Comparison of ENCODE assay signal across 8 mouse cellular contexts in genomic region chr4:114406355-114407101, GRCm38 (mm10). TPM values are rescaled to one million over a fixed set of nuclear protein-coding genes. Genes with fewer than 3 reads are reported as not detected.
DNase-seq lines count a peak whose midpoint lies in the region; ATAC-seq and TF ChIP-seq lines count a peak whose summit lies in the region.

Gene Trabd2b (plus strand): TSS chr4:114406724.

- H3K27ac ChIP-seq in liver, adult 2 months (replicated peaks; ENCODE audit: insufficient read depth, low read depth, low read length) = no peak within 1 kb of the TSS
- no peak within 1 kb of the TSS; the same call in 1 of the 2 replicates for H3K27ac ChIP-seq in bone marrow, adult 2 months (ENCODE audit: control insufficient read depth, insufficient read depth, low read depth, low read length, poor library complexity)
- H3K27ac ChIP-seq in heart, embryonic 12.5 days (ENCODE audit: poor library complexity, severe bottlenecking) = peak within 1 kb of the TSS; percentile 65; the same call in 1 of the 2 replicates
- peak within 1 kb of the TSS; percentile 94 for H3K27ac ChIP-seq in kidney, embryonic 15.5 days
- H3K27ac ChIP-seq in midbrain, embryonic 15.5 days = peak within 1 kb of the TSS; percentile 69

- H3K9ac ChIP-seq in liver, adult 2 months (ENCODE audit: low read depth, low read length) = peak within 1 kb of the TSS; percentile 79
- peak within 1 kb of the TSS; percentile 80 for H3K9ac ChIP-seq in heart, embryonic 12.5 days
- peak within 1 kb of the TSS; percentile 75 for H3K9ac ChIP-seq in kidney, embryonic 15.5 days
- H3K9ac ChIP-seq in midbrain, embryonic 15.5 days = peak within 1 kb of the TSS; percentile 59

- H3K4me2 ChIP-seq in heart, embryonic 12.5 days = peak within 1 kb of the TSS; percentile 93
- peak within 1 kb of the TSS; percentile 97 for H3K4me2 ChIP-seq in kidney, embryonic 15.5 days
- H3K4me2 ChIP-seq in midbrain, embryonic 15.5 days = peak within 1 kb of the TSS; percentile 100

- peak within 1 kb of the TSS; percentile 52 for H3K4me3 ChIP-seq in liver, adult 2 months (ENCODE audit: insufficient read depth, low read depth, low read length)
- peak within 1 kb of the TSS; percentile 1 for H3K4me3 ChIP-seq in bone marrow, adult 2 months (replicated peaks; ENCODE audit: control insufficient read depth, low read depth, low read length)
- peak within 1 kb of the TSS; percentile 76 for H3K4me3 ChIP-seq in heart, embryonic 12.5 days
- H3K4me3 ChIP-seq in kidney, embryonic 15.5 days (replicated peaks) = peak within 1 kb of the TSS; percentile 83
- peak within 1 kb of the TSS; percentile 81 for H3K4me3 ChIP-seq in midbrain, embryonic 15.5 days

- H3K79me2 ChIP-seq in liver, adult 2 months (ENCODE audit: control insufficient read depth, insufficient read depth, low read length) = no peaks in the 10 kb centered on the region

- peaks cover 7% of the 10 kb centered on the region; the same call in 1 of the 2 replicates for H3K27me3 ChIP-seq in liver, adult 2 months (ENCODE audit: control insufficient read depth, insufficient read depth, low read length)
- H3K27me3 ChIP-seq in heart, embryonic 12.5 days (replicated peaks) = peaks cover 84% of the 10 kb centered on the region
- peaks cover 43% of the 10 kb centered on the region for H3K27me3 ChIP-seq in kidney, embryonic 15.5 days
- H3K27me3 ChIP-seq in midbrain, embryonic 15.5 days (replicated peaks) = peaks cover 25% of the 10 kb centered on the region

- WGBS in liver, adult 2 months = 4% methylated on average over 58 of the region's 61 CpGs
- WGBS in bone marrow, adult 2 months = 7% methylated on average over 61 of the region's 61 CpGs
- 1% methylated on average over 61 of the region's 61 CpGs for WGBS in heart, embryonic 12.5 days
- WGBS in kidney, embryonic 15.5 days = under 1% methylated on average over 55 of the region's 61 CpGs
- WGBS in midbrain, embryonic 15.5 days = under 1% methylated on average over 53 of the region's 61 CpGs

- no peaks in the 10 kb centered on the region for H3K9me3 ChIP-seq in heart, embryonic 12.5 days (replicated peaks)
- no peaks in the 10 kb centered on the region for H3K9me3 ChIP-seq in kidney, embryonic 15.5 days (replicated peaks)
- H3K9me3 ChIP-seq in midbrain, embryonic 15.5 days = no peaks in the 10 kb centered on the region

- DNase-seq in liver, adult 2 months (ENCODE audit: extremely low read depth, low read depth, low spot score) = no peak
- DNase-seq in liver = no peak
- no peak for DNase-seq in layer of hippocampus, adult 9-11 months
- no peak for DNase-seq in urinary bladder, postnatal 14 days (ENCODE audit: low spot score)

- peak; percentile 40; the same call in 1 of the 2 replicates for ATAC-seq in heart, embryonic 12.5 days (ENCODE audit: insufficient number of reproducible peaks, low FRiP score)
- peak; percentile 19; the same call in 1 of the 2 replicates for ATAC-seq in kidney, embryonic 15.5 days (replicated peaks; ENCODE audit: low FRiP score)
- ATAC-seq in midbrain, embryonic 15.5 days (replicated peaks) = peak; percentile 46

- no peak for TF ChIP-seq CTCF in liver, adult 2 months (IDR thresholded peaks at IDR 0.05; ENCODE audit: low read depth, low read length)
- TF ChIP-seq CTCF in bone marrow, adult 2 months (IDR thresholded peaks at IDR 0.05; ENCODE audit: control insufficient read depth, insufficient read depth, low read length) = no peak

- no peaks in the 10 kb centered on the region for H3K4me1 ChIP-seq in liver, adult 2 months (ENCODE audit: control insufficient read depth, insufficient read depth, low read length)
- H3K4me1 ChIP-seq in bone marrow, adult 2 months (ENCODE audit: control insufficient read depth, insufficient read depth, low read length) = no peaks in the 10 kb centered on the region
- H3K4me1 ChIP-seq in heart, embryonic 12.5 days (replicated peaks) = peaks cover 25% of the 10 kb centered on the region
- peaks cover 66% of the 10 kb centered on the region for H3K4me1 ChIP-seq in kidney, embryonic 15.5 days
- H3K4me1 ChIP-seq in midbrain, embryonic 15.5 days = peaks cover 19% of the 10 kb centered on the region

- TF ChIP-seq POLR2A in liver, adult 2 months (IDR thresholded peaks at IDR 0.05; ENCODE audit: extremely low read depth, insufficient read depth, low read length) = no peak
- TF ChIP-seq POLR2A in bone marrow, adult 2 months (IDR thresholded peaks at IDR 0.05; ENCODE audit: borderline replicate concordance, control insufficient read depth, low read depth, low read length) = no peak

- no peaks in the 10 kb centered on the region for H3K36me3 ChIP-seq in liver, adult 2 months (ENCODE audit: control insufficient read depth, insufficient read depth, low read length)
- H3K36me3 ChIP-seq in heart, embryonic 12.5 days = no peaks in the 10 kb centered on the region
- H3K36me3 ChIP-seq in kidney, embryonic 15.5 days = no peaks in the 10 kb centered on the region
- no peaks in the 10 kb centered on the region for H3K36me3 ChIP-seq in midbrain, embryonic 15.5 days (replicated peaks)

RNA-seq across cellular contexts. Expression of gene Trabd2b, which starts in this region (rescaled TPM):
- 0.07 and 0.09 TPM in 2 replicates for total RNA-seq in liver, adult 2 months (2014; rRNA removed)
- polyA plus RNA-seq in liver, adult 2 months (2012; rRNA removed) = 0.07 and 0.10 TPM in 2 replicates
- polyA plus RNA-seq in bone marrow, adult 2 months (2011; ENCODE audit: insufficient read depth, insufficient read length, low replicate concordance, missing spikeins) = 1.1 TPM in 1 of 2 replicates, not detected in the other
- 1.1 and 1.5 TPM in 2 replicates for polyA plus RNA-seq in heart, embryonic 12.5 days (2016; fragmentation: Nextera tagmentation; extraction: Ambion mirVana)
- polyA plus RNA-seq in kidney, embryonic 15.5 days (2015; fragmentation: Nextera tagmentation; extraction: Ambion mirVana) = 4.9 TPM in 2 replicates
- 0.60 and 0.65 TPM in 2 replicates for polyA plus RNA-seq in midbrain, embryonic 15.5 days (2015; fragmentation: Nextera tagmentation; extraction: Ambion mirVana)

Comparison
In these comparisons a context has a peak if more than half of its experiments do, and no peak if none do; other contexts are left out.
1. Peak in ATAC-seq, H3K4me3 ChIP-seq, H3K27ac ChIP-seq, H3K9ac ChIP-seq and H3K4me2 ChIP-seq in midbrain, embryonic 15.5 days; RNA of the gene not detected or under 1 TPM.
2. H3K27ac ChIP-seq: peak in heart, embryonic 12.5 days (single experiment) and kidney, embryonic 15.5 days (single experiment); none in liver, adult 2 months (single experiment) and bone marrow, adult 2 months (single experiment).
3. H3K4me3 ChIP-seq: peak in every context shown above with its lines; median percentile 83 in kidney, embryonic 15.5 days; 81 in midbrain, embryonic 15.5 days; 76 in heart, embryonic 12.5 days; 52 in liver, adult 2 months; 1 in bone marrow, adult 2 months.
4. Peak in every context shown above with its lines, with median percentiles within 50 percentile points of each other: H3K9ac ChIP-seq, ATAC-seq and H3K4me2 ChIP-seq.